Mouse (Mus musculus): ENCODE data around the gene Pank1. TPM values are rescaled to one million over a fixed set of nuclear protein-coding genes. Genes with fewer than 3 reads are reported as not detected.

Pank1 gene
- 9.2 and 9.9 TPM in 2 replicates for polyA plus RNA-seq (2016; fragmentation: Nextera tagmentation; extraction: Ambion mirVana)

- Histone ChIP-seq H3K4me2 (peak within 1 kb of the TSS; percentile 71), H3K36me3 (replicated peaks) (no peaks in the 10 kb centered on the region), H3K27me3 (0 out of 2 replicates have a peak, but pooled peaks cover 3% of the 10 kb centered on the region), H3K4me1 (peaks cover 21% of the 10 kb centered on the region), H3K9me3 (no peaks in the 10 kb centered on the region), H3K9ac (peak within 1 kb of the TSS; percentile 93), H3K27ac (peak within 1 kb of the TSS; percentile 99), H3K4me3 (replicated peaks) (peak within 1 kb of the TSS; percentile 86)
- peak; percentile 80 for ATAC-seq (ENCODE audit: low FRiP score)
- WGBS = under 1% methylated on average over 80 of the region's 96 CpGs
Observed at GRCm38 (mm10) chr19:34878603-34879541, at the start of gene Pank1. TSS of gene Pank1 (minus strand) at chr19:34879455.

GRCm38 (mm10) chr19:34922603-34922963 lies 43.3 kb upstream of the Pank1 start:
- H3K9me3 ChIP-seq = no peaks in the 10 kb centered on the region
- no peak for ATAC-seq (ENCODE audit: low FRiP score)
- peak overlapping the region; percentile 79 for H3K4me3 ChIP-seq (replicated peaks)
- no peaks in the 10 kb centered on the region for H3K27me3 ChIP-seq
- peaks cover 14% of the 10 kb centered on the region for H3K36me3 ChIP-seq (replicated peaks)
- H3K27ac ChIP-seq = peak overlapping the region; percentile 61; the same call in 1 of the 2 replicates
- under 1% methylated on average over 9 of the region's 9 CpGs for WGBS
- peaks cover 5% of the 10 kb centered on the region for H3K4me1 ChIP-seq
- H3K4me2 ChIP-seq = peak overlapping the region; percentile 59
- H3K9ac ChIP-seq = peak overlapping the region; percentile 72

GRCm38 (mm10) chr19:34921652-34922602 lies 42.7 kb upstream of the Pank1 start, which contains the start of gene Kif20b:
TSS of gene Kif20b (plus strand) at chr19:34922361.
- Histone ChIP-seq H3K4me2 (peak within 1 kb of the TSS; percentile 59), H3K36me3 (replicated peaks) (peaks cover 14% of the 10 kb centered on the region), H3K4me1 (peaks cover 5% of the 10 kb centered on the region), H3K4me3 (replicated peaks) (peak within 1 kb of the TSS; percentile 79), H3K27ac (peak within 1 kb of the TSS; percentile 61), H3K9me3 (no peaks in the 10 kb centered on the region), H3K27me3 (no peaks in the 10 kb centered on the region), H3K9ac (peak within 1 kb of the TSS; percentile 72)
- peak; percentile 96 for ATAC-seq (ENCODE audit: low FRiP score)
- WGBS = under 1% methylated on average over 57 of the region's 57 CpGs

GRCm38 (mm10) chr19:34921253-34921651 lies 42.0 kb upstream of the Pank1 start:
- peak; percentile 3; the same call in 1 of the 2 replicates for ATAC-seq (ENCODE audit: low FRiP score)
- no peak overlapping the region for H3K9ac ChIP-seq
- peaks cover 5% of the 10 kb centered on the region for H3K4me1 ChIP-seq
- H3K36me3 ChIP-seq (replicated peaks) = peaks cover 12% of the 10 kb centered on the region
- peak overlapping the region; percentile 79 for H3K4me3 ChIP-seq (replicated peaks)
- H3K27me3 ChIP-seq = no peaks in the 10 kb centered on the region
- WGBS = 21% methylated on average over 7 of the region's 7 CpGs
- peak overlapping the region; percentile 59 for H3K4me2 ChIP-seq
- H3K9me3 ChIP-seq = no peaks in the 10 kb centered on the region
- H3K27ac ChIP-seq = peak overlapping the region; percentile 56; the same call in 1 of the 2 replicates

- H3K27me3 ChIP-seq = no peaks in the 10 kb centered on the region
- H3K9ac ChIP-seq = no peak overlapping the region
- H3K4me3 ChIP-seq (replicated peaks) = no peak overlapping the region
- no peak overlapping the region for H3K4me2 ChIP-seq
- ATAC-seq (ENCODE audit: low FRiP score) = no peak
- WGBS = 85% methylated on average over 3 of the region's 3 CpGs
- peaks cover 5% of the 10 kb centered on the region for H3K4me1 ChIP-seq
- no peaks in the 10 kb centered on the region for H3K9me3 ChIP-seq
- peaks cover 8% of the 10 kb centered on the region for H3K36me3 ChIP-seq (replicated peaks)
- no peak overlapping the region for H3K27ac ChIP-seq
Observed at GRCm38 (mm10) chr19:34920531-34920930, 41.3 kb upstream of the Pank1 start.

GRCm38 (mm10) chr19:34920066-34920465 lies 40.8 kb upstream of the Pank1 start:
- no peak overlapping the region for H3K4me3 ChIP-seq (replicated peaks)
- H3K9ac ChIP-seq = no peak overlapping the region
- peaks cover 5% of the 10 kb centered on the region for H3K4me1 ChIP-seq
- WGBS = 84% methylated on average over 4 of the region's 4 CpGs
- no peak overlapping the region for H3K27ac ChIP-seq
- no peaks in the 10 kb centered on the region for H3K27me3 ChIP-seq
- H3K9me3 ChIP-seq = no peaks in the 10 kb centered on the region
- peaks cover 4% of the 10 kb centered on the region for H3K36me3 ChIP-seq (replicated peaks)
- no peak for ATAC-seq (ENCODE audit: low FRiP score)
- no peak overlapping the region for H3K4me2 ChIP-seq

- Histone ChIP-seq H3K4me2 (no peak overlapping the region), H3K9ac (no peak overlapping the region), H3K27ac (no peak overlapping the region), H3K4me3 (replicated peaks) (no peak overlapping the region), H3K27me3 (no peaks in the 10 kb centered on the region), H3K36me3 (replicated peaks) (no peaks in the 10 kb centered on the region), H3K9me3 (no peaks in the 10 kb centered on the region), H3K4me1 (no peaks in the 10 kb centered on the region)
- ATAC-seq (ENCODE audit: low FRiP score) = no peak
Observed at GRCm38 (mm10) chr19:34912366-34912765, 33.1 kb upstream of the Pank1 start.

GRCm38 (mm10) chr19:34906772-34907171 lies 27.5 kb upstream of the Pank1 start:
- no peak overlapping the region for H3K4me2 ChIP-seq
- no peak overlapping the region for H3K9ac ChIP-seq
- no peak overlapping the region for H3K27ac ChIP-seq
- no peaks in the 10 kb centered on the region for H3K36me3 ChIP-seq (replicated peaks)
- no peaks in the 10 kb centered on the region for H3K4me1 ChIP-seq
- no peak overlapping the region for H3K4me3 ChIP-seq (replicated peaks)
- WGBS = 88% methylated on average over 5 of the region's 5 CpGs
- H3K9me3 ChIP-seq = no peaks in the 10 kb centered on the region
- H3K27me3 ChIP-seq = no peaks in the 10 kb centered on the region
- no peak for ATAC-seq (ENCODE audit: low FRiP score)

GRCm38 (mm10) chr19:34905424-34905823 lies 26.2 kb upstream of the Pank1 start:
- WGBS = 95% methylated on average over 7 of the region's 7 CpGs

GRCm38 (mm10) chr19:34904032-34904431 lies 24.8 kb upstream of the Pank1 start:
- H3K27me3 ChIP-seq = no peaks in the 10 kb centered on the region
- ATAC-seq (ENCODE audit: low FRiP score) = no peak
- 83% methylated on average over 5 of the region's 5 CpGs for WGBS

More at GRCm38 (mm10) chr19:34905424-34905823, 26.2 kb upstream of the Pank1 start:
- no peak for ATAC-seq (ENCODE audit: low FRiP score)
- Histone ChIP-seq H3K9me3 (no peaks in the 10 kb centered on the region), H3K4me1 (no peaks in the 10 kb centered on the region), H3K27me3 (no peaks in the 10 kb centered on the region), H3K4me3 (replicated peaks) (no peak overlapping the region), H3K4me2 (no peak overlapping the region), H3K9ac (no peak overlapping the region), H3K27ac (no peak overlapping the region), H3K36me3 (replicated peaks) (no peaks in the 10 kb centered on the region)

GRCm38 (mm10) chr19:34901735-34902134 lies 22.5 kb upstream of the Pank1 start:
- Histone ChIP-seq H3K36me3 (replicated peaks) (no peaks in the 10 kb centered on the region), H3K27me3 (no peaks in the 10 kb centered on the region), H3K27ac (no peak overlapping the region), H3K9ac (no peak overlapping the region), H3K9me3 (no peaks in the 10 kb centered on the region), H3K4me1 (no peaks in the 10 kb centered on the region), H3K4me2 (no peak overlapping the region), H3K4me3 (replicated peaks) (no peak overlapping the region)
- ATAC-seq (ENCODE audit: low FRiP score) = no peak
- 79% methylated on average over 2 of the region's 2 CpGs for whole genome bisulfite sequencing

More at GRCm38 (mm10) chr19:34904032-34904431, 24.8 kb upstream of the Pank1 start:
- no peak overlapping the region for H3K4me2 ChIP-seq
- H3K27ac ChIP-seq = no peak overlapping the region
- no peak overlapping the region for H3K9ac ChIP-seq
- no peak overlapping the region for H3K4me3 ChIP-seq (replicated peaks)
- no peaks in the 10 kb centered on the region for H3K36me3 ChIP-seq (replicated peaks)
- no peaks in the 10 kb centered on the region for H3K9me3 ChIP-seq
- no peaks in the 10 kb centered on the region for H3K4me1 ChIP-seq

- no peak for ATAC-seq (ENCODE audit: low FRiP score)
- Histone ChIP-seq H3K4me1 (no peaks in the 10 kb centered on the region), H3K4me2 (no peak overlapping the region), H3K27ac (no peak overlapping the region), H3K9me3 (no peaks in the 10 kb centered on the region), H3K4me3 (replicated peaks) (no peak overlapping the region), H3K9ac (no peak overlapping the region), H3K36me3 (replicated peaks) (no peaks in the 10 kb centered on the region), H3K27me3 (no peaks in the 10 kb centered on the region)
- 96% methylated on average over 7 of the region's 7 CpGs for WGBS
Observed at GRCm38 (mm10) chr19:34901266-34901665, 22.0 kb upstream of the Pank1 start.
